Mouse (Mus musculus): ENCODE data around the gene Cdh6.

Cdh6 gene

DNA sequence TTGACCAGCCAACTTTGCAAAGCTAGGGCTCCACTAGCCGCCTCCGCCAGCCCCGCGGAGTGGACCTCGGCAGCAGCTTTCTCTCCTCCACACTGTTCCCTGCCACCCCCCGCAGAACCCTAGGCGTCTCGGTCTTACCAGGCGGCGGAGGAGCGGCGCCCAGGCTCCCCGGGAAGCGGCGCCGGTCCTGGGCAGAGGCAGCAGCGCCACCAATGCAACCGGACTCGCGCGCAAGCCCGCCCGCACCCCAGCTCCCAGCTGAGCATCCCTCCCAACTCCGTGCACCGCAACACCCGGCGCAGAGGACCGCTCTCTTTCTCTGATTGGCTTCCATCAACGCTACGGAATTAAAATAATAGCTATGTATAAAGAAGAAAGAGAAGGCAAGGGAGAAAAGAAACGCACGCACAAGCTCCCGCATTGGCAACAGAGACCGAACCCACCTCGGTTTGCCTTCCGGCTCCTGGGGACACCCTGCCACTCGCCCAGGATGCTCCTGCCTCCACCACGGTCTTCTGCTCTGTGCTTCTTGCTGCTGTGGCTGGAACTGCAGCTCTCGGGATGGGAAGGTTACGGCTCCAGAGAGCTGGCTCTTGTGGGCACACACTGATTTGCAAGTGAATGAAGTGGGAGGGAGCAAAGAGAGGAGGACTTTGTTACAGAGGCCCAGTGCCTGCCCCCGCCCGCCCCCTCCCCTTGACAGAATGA, at the start of gene Cdh6:
Cdh6 (minus strand) TSS at position 605 of the 708 bp plus-strand sequence.
- DNase-seq (ENCODE audit: low spot score): no peak

DNA sequence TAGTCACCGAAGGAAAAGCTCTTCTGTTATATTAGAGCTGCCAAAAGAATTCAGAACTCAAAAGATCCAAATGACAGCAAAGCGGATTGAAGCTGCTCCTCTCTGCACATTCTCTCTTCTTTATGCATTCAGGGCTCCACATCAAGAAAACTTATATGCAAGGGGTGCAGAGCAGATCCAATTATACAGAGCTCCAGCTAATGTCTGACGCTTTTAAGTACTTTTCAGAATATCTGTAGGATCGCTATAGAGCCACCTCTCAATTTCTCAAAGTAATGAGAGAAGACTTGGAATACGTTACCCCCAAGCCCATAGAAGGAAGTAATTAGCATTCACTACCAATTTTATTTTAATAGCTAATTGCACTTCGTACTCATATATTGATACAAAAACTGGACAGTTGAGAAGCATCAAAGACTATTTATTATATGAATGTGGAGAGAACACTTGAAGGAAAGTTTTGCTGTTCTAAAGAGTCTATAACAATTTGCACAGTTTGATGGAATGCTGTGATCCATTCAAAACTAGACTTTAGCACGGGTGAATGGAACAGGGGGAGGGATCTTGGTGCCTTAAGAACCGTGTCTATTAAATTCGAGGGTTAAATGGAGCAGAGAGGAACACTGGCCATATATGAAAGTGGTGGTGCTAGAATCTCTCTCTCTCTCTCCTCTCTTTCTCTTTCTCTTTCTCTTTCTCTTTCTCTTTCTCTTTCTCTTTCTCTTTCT, 46.4 kb upstream of the Cdh6 start:
- DNase-seq (ENCODE audit: low spot score): no peak

GRCm38 (mm10) chr15:13217800-13218199, 44.3 kb upstream of the Cdh6 start:
- no peak for DNase-seq (ENCODE audit: low spot score)

DNA sequence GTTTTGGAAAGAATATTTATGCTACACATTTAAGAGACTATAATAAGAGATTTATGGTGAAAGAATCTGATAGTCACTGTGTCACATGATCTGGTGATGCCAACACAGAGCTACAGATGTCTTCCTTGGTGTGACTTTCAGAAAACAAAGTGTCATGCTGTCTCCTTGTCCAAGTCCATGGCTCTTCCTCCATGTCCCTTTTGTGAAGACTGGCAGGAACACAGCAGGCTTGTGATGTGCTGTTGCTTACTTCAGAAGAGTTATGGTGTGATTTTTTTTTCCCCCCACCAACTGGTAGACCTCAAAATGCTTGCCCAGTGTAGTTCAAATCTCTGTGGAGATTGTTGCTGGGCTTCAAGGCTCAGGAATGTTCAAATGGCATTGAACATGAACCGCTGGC, 43.7 kb upstream of the Cdh6 start:
- no peak for DNase-seq (ENCODE audit: low spot score)

- no peak for DNase-seq (ENCODE audit: low spot score)
Measured at GRCm38 (mm10) chr15:13212956-13213355, 39.5 kb upstream of the Cdh6 start.

DNA sequence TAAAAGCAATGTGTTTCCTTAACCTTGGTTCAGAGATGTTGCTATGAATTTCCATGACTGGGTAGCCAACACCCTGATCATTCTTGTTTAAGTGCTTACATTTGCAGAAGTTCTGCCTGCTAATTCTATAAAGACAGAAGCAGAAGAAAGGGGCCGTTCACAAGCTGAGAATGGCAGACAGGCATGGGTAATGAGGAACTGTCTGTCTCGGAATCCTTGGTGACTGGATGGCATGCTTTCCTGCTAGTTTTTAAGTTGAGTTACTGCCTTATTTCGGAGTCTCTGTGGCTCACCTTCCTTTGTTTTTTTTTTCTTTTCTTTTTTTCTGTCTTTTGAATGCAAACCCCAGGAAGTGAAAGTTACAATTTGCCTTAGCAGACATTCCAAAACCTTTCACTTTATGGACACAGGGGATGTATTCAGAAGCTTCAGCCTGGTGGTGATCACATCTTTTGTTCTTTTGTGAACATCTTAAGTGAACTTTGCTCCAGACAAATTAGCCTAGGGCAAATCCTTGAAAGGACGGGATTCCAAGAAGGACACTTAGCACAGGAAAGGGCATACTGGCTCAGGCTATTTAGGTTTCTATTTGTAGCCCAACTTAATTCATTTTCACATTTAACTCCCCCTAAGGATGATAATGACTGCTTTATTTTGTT, 38.7 kb upstream of the Cdh6 start:
- no peak for DNase-seq (ENCODE audit: low spot score)

GRCm38 (mm10) chr15:13210186-13210585, 36.7 kb upstream of the Cdh6 start:
- no peak for DNase-seq (ENCODE audit: low spot score)

GRCm38 (mm10) chr15:13208716-13209115, 35.2 kb upstream of the Cdh6 start:
- DNase-seq (ENCODE audit: low spot score): no peak

GRCm38 (mm10) chr15:13196237-13196636, 22.8 kb upstream of the Cdh6 start:
- DNase-seq (ENCODE audit: low spot score): no peak

GRCm38 (mm10) chr15:13194048-13194447, 20.6 kb upstream of the Cdh6 start:
- no peak for DNase-seq (ENCODE audit: low spot score)

DNA sequence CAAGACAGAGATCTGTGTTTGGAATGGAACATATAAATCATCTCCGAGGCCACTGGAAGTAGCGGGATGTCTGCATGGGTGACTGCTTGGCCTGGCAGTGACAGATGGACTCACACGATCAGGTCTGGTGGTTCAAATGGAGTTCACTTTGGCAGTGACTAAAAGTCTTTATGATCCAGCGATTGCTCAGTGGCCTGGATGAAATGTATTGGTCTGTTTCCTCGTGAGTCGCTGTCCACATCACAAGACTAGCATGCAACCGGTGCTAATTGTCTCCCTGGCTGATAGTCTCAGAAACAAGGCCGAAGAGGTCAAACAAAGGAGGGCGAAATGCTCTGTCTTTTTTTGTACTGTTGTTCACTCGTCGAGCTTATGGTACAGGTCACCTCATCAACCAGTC, 19.6 kb upstream of the Cdh6 start:
- no peak for DNase-seq (ENCODE audit: low spot score)

DNA sequence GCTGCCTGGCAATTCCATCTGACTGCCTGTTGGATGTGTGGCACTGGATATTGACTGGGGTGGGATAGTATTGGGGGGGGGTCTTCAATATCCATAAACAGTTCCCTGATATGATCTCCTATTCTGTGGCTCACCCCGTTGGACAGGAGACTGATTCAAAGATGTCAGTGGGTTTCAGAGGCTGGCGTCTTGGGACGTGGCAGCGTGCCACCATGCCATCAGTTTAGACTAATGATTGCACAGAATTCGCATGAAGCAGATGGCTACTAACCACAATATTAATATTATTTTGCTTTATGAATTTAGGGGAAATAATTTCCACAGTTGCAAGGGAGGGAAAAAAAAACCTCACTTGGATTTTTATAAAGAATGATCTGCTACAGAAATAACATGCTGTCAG, 10.2 kb upstream of the Cdh6 start:
- DNase-seq (ENCODE audit: low spot score): no peak

GRCm38 (mm10) chr15:13181430-13181829, 8.0 kb upstream of the Cdh6 start:
- no peak for DNase-seq (ENCODE audit: low spot score)

DNA sequence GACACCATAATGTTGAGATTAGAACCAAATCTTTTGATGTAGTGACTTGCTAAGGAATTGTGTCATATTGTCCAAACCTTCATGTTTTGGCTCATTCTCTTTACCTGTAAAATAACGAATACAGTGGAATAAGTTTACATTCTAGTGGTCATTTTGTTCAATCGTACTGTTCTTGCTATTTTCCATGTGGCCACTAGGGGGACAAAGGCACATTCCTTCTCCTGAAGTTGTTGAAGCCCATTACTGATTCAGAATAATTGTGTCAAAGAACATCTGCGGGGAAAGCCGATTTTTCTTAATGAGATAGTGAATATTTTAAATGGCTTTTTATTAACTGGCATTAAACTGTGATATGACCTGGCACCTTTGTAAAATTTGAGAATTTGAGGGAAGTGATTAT, 7.5 kb upstream of the Cdh6 start:
- no peak for DNase-seq (ENCODE audit: low spot score)

GRCm38 (mm10) chr15:13175978-13176377, 2.5 kb upstream of the Cdh6 start:
- no peak for DNase-seq (ENCODE audit: low spot score)

DNA sequence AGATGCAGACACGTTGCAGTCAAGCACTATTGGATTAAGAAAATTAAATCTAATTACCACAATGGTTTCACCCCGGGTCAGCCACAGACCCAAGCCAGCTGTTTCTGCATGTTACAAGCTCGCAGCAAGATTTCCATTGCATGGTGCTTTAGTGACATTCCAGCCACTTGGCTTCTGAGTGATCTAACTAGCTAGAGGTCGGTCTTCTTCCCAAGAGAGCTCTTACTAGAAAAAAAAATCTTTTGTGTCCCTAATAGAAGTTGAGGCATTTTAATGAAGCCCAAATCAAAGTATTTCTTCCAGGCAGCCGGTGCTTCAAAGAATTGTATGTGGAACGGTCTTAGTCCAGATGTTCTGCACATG, 1.1 kb upstream of the Cdh6 start:
- no peak for DNase-seq (ENCODE audit: low spot score)

DNA sequence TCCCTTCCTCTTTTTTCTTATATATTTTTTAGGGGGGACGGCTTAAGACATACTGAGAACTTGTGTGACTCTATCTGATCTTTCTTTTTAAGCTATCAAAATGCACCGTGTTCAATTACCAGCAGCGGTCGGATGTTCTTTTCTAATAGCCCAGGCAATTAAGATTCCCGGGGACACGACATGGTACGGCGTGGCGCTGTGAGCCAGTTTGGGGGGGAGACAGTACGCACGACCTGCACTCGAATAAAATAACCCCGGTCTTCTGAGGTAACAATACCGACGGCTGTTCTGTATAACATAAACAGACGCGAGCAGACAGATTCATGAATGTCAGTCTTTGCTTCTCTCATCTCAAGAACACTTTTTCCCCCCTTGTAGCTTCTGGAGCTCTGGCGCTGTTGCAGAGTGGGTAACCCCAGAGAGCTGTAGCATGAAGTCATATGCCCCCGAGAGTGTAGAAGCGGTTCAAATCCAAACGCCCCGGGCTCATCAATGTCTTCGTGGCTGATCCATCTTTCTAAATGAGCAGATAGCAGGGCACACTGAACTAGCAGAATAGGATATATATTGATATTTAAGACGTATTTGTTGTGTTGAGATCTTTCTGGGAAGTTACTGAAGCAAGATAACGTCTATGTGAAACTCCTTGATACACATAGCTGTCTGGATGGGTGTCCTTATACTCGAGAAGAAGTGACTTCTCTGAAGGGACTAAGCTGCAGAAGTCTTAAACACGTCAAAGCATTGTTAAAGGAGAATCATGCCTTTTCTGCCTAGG, 554 bp upstream of the Cdh6 start:
- DNase-seq (ENCODE audit: low spot score): no peak

- no peak for DNase-seq (ENCODE audit: low spot score)
Measured at GRCm38 (mm10) chr15:13172365-13173070, 957 bp downstream of the Cdh6 start.

- DNase-seq (ENCODE audit: low spot score): no peak
Measured at GRCm38 (mm10) chr15:13171486-13172364, 1.8 kb downstream of the Cdh6 start.

DNA sequence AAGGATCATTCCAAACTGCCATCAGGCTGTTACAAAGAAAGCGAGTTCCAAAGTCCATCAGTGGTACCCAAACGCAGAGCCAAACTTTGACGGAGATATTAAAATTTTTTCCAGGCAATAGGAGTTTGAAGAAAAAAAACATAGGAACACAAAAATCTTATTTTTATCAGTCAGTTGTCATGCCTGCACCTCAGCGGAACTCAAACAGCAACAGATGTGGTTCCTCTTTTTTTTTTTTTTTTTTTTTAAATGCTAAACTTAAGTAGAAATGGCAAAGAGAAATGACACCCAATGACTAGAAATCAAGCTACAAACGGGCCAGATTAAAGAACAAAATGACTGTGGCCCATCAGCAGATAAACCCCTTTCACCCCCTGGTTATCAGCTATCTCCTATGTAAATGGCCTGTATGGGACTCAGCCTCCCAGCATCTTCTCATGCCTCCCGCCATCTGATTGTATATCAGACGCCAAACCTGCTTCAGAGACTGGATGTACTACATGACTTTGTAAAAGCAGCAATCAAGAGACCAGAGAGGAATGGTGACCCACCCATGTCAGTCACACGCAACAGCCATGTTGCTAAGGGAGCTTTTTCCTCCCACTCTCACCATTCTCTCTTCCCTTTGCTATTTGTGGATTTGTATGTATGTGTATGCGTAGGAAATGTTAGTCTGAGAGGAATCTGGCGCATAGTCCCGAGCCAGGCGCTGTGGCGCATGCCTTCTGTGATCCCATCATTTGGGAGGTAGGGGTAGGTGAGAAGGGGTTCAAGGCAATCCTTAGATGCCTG, 8.2 kb downstream of the Cdh6 start:
- DNase-seq (ENCODE audit: low spot score): no peak
